7 mouse cellular contexts compared by ENCODE assay signal in genomic region chr2:155135092-155135491, GRCm38 (mm10). TPM values are rescaled to one million over a fixed set of nuclear protein-coding genes. Genes with fewer than 3 reads are reported as not detected.
DNase-seq lines count a peak whose midpoint lies in the region; ATAC-seq and TF ChIP-seq lines count a peak whose summit lies in the region.

No protein-coding gene starts in this region.

- peaks cover 28% of the 10 kb centered on the region for H3K36me3 ChIP-seq in forebrain, embryonic 10.5 days (replicated peaks)
- H3K36me3 ChIP-seq in kidney, embryonic 16.5 days (ENCODE audit: insufficient read depth, low read length): peaks cover 21% of the 10 kb centered on the region
- H3K36me3 ChIP-seq in midbrain, embryonic 12.5 days: peaks cover 19% of the 10 kb centered on the region

- DNase-seq in forebrain, embryonic 10.5 days (ENCODE audit: extremely low spot score, low spot score): no peak
- no peak for DNase-seq in thymus, postnatal 36 days
- no peak for DNase-seq in gastrocnemius, postnatal 14 days
- no peak for DNase-seq in retina, postnatal 1 day

- no peak for TF ChIP-seq POLR2A in bone marrow macrophage, adult 2 months (IDR thresholded peaks at IDR 0.05; ENCODE audit: borderline replicate concordance, low read depth, low read length)

- ATAC-seq in kidney, embryonic 16.5 days (ENCODE audit: low FRiP score, low TSS enrichment): no peak
- ATAC-seq in midbrain, embryonic 12.5 days (ENCODE audit: low FRiP score, low read depth): no peak

- TF ChIP-seq CTCF in bone marrow macrophage, adult 2 months (IDR thresholded peaks at IDR 0.05; ENCODE audit: low read depth, low read length): no peak

- WGBS in forebrain, embryonic 10.5 days: 81% methylated on average over 4 of the region's 4 CpGs
- 52% methylated on average over 4 of the region's 4 CpGs for WGBS in kidney, embryonic 16.5 days
- WGBS in midbrain, embryonic 12.5 days: 74% methylated on average over 4 of the region's 4 CpGs

- peak overlapping the region; percentile 17; the same call in 1 of the 2 replicates for H3K27ac ChIP-seq in bone marrow macrophage, adult 2 months (ENCODE audit: insufficient read depth, low read depth, low read length)
- H3K27ac ChIP-seq in forebrain, embryonic 10.5 days: no peak overlapping the region
- no peak overlapping the region for H3K27ac ChIP-seq in kidney, embryonic 16.5 days (ENCODE audit: low read length)
- no peak overlapping the region for H3K27ac ChIP-seq in midbrain, embryonic 12.5 days (replicated peaks)

- no peak overlapping the region for H3K9ac ChIP-seq in kidney, embryonic 16.5 days (replicated peaks; ENCODE audit: low read length)
- no peak overlapping the region for H3K9ac ChIP-seq in midbrain, embryonic 12.5 days (replicated peaks)

- intact Hi-C loops in gastrocnemius, postnatal 14 days (cut with DNase I; ENCODE audit: low total_unique reads): no loop called here

- no peaks in the 10 kb centered on the region for H3K27me3 ChIP-seq in forebrain, embryonic 10.5 days (ENCODE audit: poor library complexity, severe bottlenecking)
- no peaks in the 10 kb centered on the region for H3K27me3 ChIP-seq in kidney, embryonic 16.5 days (ENCODE audit: insufficient read depth, low read length)
- H3K27me3 ChIP-seq in midbrain, embryonic 12.5 days: no peaks in the 10 kb centered on the region

- H3K4me3 ChIP-seq in bone marrow macrophage, adult 2 months (ENCODE audit: insufficient read depth, low read length): no peak overlapping the region
- H3K4me3 ChIP-seq in forebrain, embryonic 10.5 days: peak overlapping the region; percentile 85
- peak overlapping the region; percentile 1; the same call in 1 of the 2 replicates for H3K4me3 ChIP-seq in kidney, embryonic 16.5 days (ENCODE audit: low read length)
- 0 out of 2 replicates have a peak overlapping the region, but pooled peaks have one; percentile 13 for H3K4me3 ChIP-seq in midbrain, embryonic 12.5 days

- H3K9me3 ChIP-seq in forebrain, embryonic 10.5 days: no peaks in the 10 kb centered on the region
- H3K9me3 ChIP-seq in kidney, embryonic 16.5 days (ENCODE audit: low read length): no peaks in the 10 kb centered on the region
- no peaks in the 10 kb centered on the region for H3K9me3 ChIP-seq in midbrain, embryonic 12.5 days

- H3K4me2 ChIP-seq in kidney, embryonic 16.5 days (replicated peaks; ENCODE audit: low read depth, low read length): peak overlapping the region; percentile 31
- H3K4me2 ChIP-seq in midbrain, embryonic 12.5 days (replicated peaks): peak overlapping the region; percentile 74

- peaks cover 22% of the 10 kb centered on the region for H3K4me1 ChIP-seq in bone marrow macrophage, adult 2 months (ENCODE audit: control insufficient read depth, insufficient read depth, low read length)
- peaks cover 30% of the 10 kb centered on the region for H3K4me1 ChIP-seq in forebrain, embryonic 10.5 days
- peaks cover 17% of the 10 kb centered on the region for H3K4me1 ChIP-seq in kidney, embryonic 16.5 days (ENCODE audit: insufficient read depth, low read length)
- H3K4me1 ChIP-seq in midbrain, embryonic 12.5 days: peaks cover 25% of the 10 kb centered on the region

RNA-seq across cellular contexts. Expression of gene Itch, which starts 1.8 kb away (rescaled TPM):
- polyA plus RNA-seq in bone marrow macrophage, adult 2 months (2012; ENCODE audit: insufficient read depth, insufficient read length, missing spikeins): 46.5 and 52.1 TPM in 2 replicates
- polyA plus RNA-seq in forebrain, embryonic 10.5 days (2016; fragmentation: Nextera tagmentation; extraction: Ambion mirVana): 54.7 and 58.7 TPM in 2 replicates
- polyA plus RNA-seq in kidney, embryonic 16.5 days (2015; fragmentation: Nextera tagmentation; extraction: Ambion mirVana): 55.2 and 64.6 TPM in 2 replicates
- 64.1 and 66.2 TPM in 2 replicates for polyA plus RNA-seq in midbrain, embryonic 12.5 days (2016; fragmentation: Nextera tagmentation; extraction: Ambion mirVana)
- total RNA-seq in gastrocnemius, postnatal 14 days (2021): 10 to 100 TPM; 23.0 to 24.4 TPM
